Mouse (Mus musculus) embryonic facial prominence, embryonic 12.5 days (tissue): Measurements from ENCODE around the gene Cnrip1. TPM values are rescaled to one million over a fixed set of nuclear protein-coding genes. Genes with fewer than 3 reads are reported as not detected.

ENCODE experiments used
- ATAC-seq: fragments of 200-750 bp; cut with Nextera tagmentation; 2 replicates; pipeline ENCODE4 v1.8.0; 2017; ENCODE audit not compliant: insufficient number of reproducible peaks, insufficient read depth, low FRiP score, low TSS enrichment
- H3K27ac ChIP-seq: fragments of 300-500 bp; sonication (generic); 2 replicates; pipeline ENCODE4 v1.5.1; 2016; ENCODE audit warnings: mild to moderate bottlenecking
- H3K27me3 ChIP-seq: fragments of 300-500 bp; sonication (generic); 2 replicates; pipeline ENCODE4 v1.6.1; 2016; ENCODE audit warnings: mild to moderate bottlenecking, moderate library complexity
- H3K36me3 ChIP-seq: fragments of 300-500 bp; sonication (generic); 2 replicates; pipeline ENCODE4 v1.6.1; 2016; ENCODE audit warnings: mild to moderate bottlenecking
- H3K4me1 ChIP-seq: fragments of 300-500 bp; sonication (generic); 2 replicates; pipeline ENCODE4 v1.6.1; 2016
- H3K4me2 ChIP-seq: fragments of 300-500 bp; sonication (generic); replicated peaks from 2 replicates; pipeline ENCODE4 v1.6.1; 2016; ENCODE audit warnings: mild to moderate bottlenecking, moderate library complexity
- H3K4me3 ChIP-seq: fragments of 300-500 bp; sonication (generic); 2 replicates; pipeline ENCODE4 v1.5.1; 2016; ENCODE audit warnings: mild to moderate bottlenecking
- H3K9ac ChIP-seq: fragments of 300-500 bp; sonication (generic); 2 replicates; pipeline ENCODE4 v1.6.1; 2016; ENCODE audit warnings: mild to moderate bottlenecking, moderate library complexity
- H3K9me3 ChIP-seq: fragments of 300-500 bp; sonication (generic); 2 replicates; pipeline ENCODE4 v1.6.1; 2016; ENCODE audit warnings: mild to moderate bottlenecking, moderate library complexity
- WGBS: fragments of 180-500 bp; shearing (Covaris S2); methylation state at CpG from one replicate; pipeline ENCODE4 v1.1.7; 2016; 5-methylcytosine and 5-hydroxymethylcytosine counted together
- polyA plus RNA-seq: library from polyadenylated mRNA; unstranded; fragments of >200 nt; fragmentation: Nextera tagmentation; extraction: Ambion mirVana; gene quantifications from 2 replicates; pipeline ENCODE4 v1.2.1, GENCODE M21; 2016

Cnrip1 gene
- polyA plus RNA-seq, 1 experiment from 2014 or later = 23.7 TPM

- Histone ChIP-seq H3K27ac (no peak overlapping the region), H3K9ac (no peak overlapping the region), H3K4me3 (no peak overlapping the region), H3K27me3 (no peaks in the 10 kb centered on the region), H3K4me1 (no peaks in the 10 kb centered on the region), H3K4me2 (no peak overlapping the region), H3K36me3 (no peaks in the 10 kb centered on the region), H3K9me3 (no peaks in the 10 kb centered on the region)
- WGBS = 54% methylated on average over 2 of the region's 2 CpGs
- no peak for ATAC-seq
Measured at GRCm38 (mm10) chr11:17126418-17126817, 75.0 kb downstream of the Cnrip1 start.

Other genes starting within 250 kb of the Cnrip1 start
- gene Fbxo48, start 100.2 kb upstream of the Cnrip1 start, polyA plus RNA-seq = 1.6 and 2.2 TPM in 2 replicates
- 4.2 and 4.4 TPM in 2 replicates for gene Plek, start 795 bp downstream of the Cnrip1 start, polyA plus RNA-seq
- 92.3 and 95.1 TPM in 2 replicates for gene Ppp3r1, start 107.7 kb downstream of the Cnrip1 start, polyA plus RNA-seq
- 26.4 and 28.9 TPM in 2 replicates for gene Wdr92, start 130.5 kb downstream of the Cnrip1 start, polyA plus RNA-seq
- gene Pno1, start 160.0 kb downstream of the Cnrip1 start, polyA plus RNA-seq = 73.5 and 84.5 TPM in 2 replicates
- gene C1d, start 206.0 kb downstream of the Cnrip1 start, polyA plus RNA-seq = 106 and 113 TPM in 2 replicates